Mouse (Mus musculus): ENCODE data around the gene Mfsd12.
A peak's percentile ranks its signal among the peaks of the same experiment; 100 is the strongest.

DNA sequence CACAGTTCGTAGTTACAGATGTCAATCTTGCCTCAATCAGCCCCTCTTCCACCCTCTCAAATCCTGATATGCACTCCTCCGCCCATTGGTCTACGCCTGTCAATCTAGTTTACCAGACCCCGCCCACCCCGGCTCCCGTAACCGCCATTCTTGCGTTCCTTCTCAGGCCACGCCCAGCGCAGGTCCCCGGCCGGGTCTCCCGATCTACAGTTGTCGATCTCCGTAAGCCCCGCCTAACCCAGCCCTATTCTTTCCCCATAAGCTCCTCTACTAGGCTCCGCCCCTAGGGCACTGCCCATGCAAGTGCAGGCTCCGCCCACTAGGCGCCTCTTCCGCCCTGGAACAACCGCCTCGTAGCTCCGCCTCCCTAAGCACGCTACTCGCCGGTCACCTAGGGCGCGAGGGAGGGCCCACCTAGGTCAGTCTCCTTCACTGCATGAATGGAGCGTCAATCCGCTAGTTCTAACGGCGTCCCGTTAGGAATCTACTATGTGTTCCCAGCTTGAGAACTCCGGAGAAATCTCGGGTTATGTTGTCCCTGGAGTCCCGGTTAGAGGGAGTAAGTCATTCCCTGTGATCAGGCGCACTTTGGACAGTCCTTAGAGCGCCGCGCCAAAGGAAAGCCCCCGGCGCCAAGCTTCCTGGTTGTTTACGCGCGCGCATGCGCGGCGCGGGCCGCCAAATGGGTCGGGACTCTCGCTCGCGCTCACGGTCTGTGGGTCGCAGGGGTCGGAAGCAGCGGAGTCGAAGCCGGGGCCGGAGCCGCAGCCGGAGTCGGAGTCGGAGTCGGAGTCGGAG, 36.5 kb upstream of the Mfsd12 start, which contains the start of gene Cactin:
- TF ChIP-seq CTCF (IDR thresholded peaks at IDR 0.05; ENCODE audit: control insufficient read depth, insufficient read depth, insufficient replicate concordance, low read depth, low read length): 0 out of 2 replicates have a peak, but pooled peaks have one; percentile 1
- peak; percentile 65; the same call in 1 of the 2 replicates for TF ChIP-seq POLR2A (IDR thresholded peaks at IDR 0.05; ENCODE audit: control insufficient read depth, low read depth, low read length)
